Mouse (Mus musculus) small intestine, adult 2 months (tissue): ENCODE measurements around the gene Cntfr. TPM values are rescaled to one million over a fixed set of nuclear protein-coding genes. Genes with fewer than 3 reads are reported as not detected.

Source experiments
- H3K27ac ChIP-seq: fragments of 200-500 bp; 2 replicates; pipeline ENCODE4 v1.5.1; 2012; ENCODE audit warnings: low read depth, low read length, control low read depth, inconsistent platforms; ENCODE audit not compliant: insufficient read depth
- H3K27me3 ChIP-seq: fragments of 200-500 bp; 2 replicates; pipeline ENCODE4 v1.6.1; 2012; ENCODE audit warnings: mild to moderate bottlenecking, moderate library complexity, low read length, inconsistent platforms; ENCODE audit not compliant: control insufficient read depth, insufficient read depth
- H3K36me3 ChIP-seq: fragments of 200-500 bp; 2 replicates; pipeline ENCODE4 v1.6.1; 2012; ENCODE audit warnings: mild to moderate bottlenecking, low read length, control low read depth, inconsistent platforms; ENCODE audit not compliant: control insufficient read depth, insufficient read depth
- H3K4me1 ChIP-seq: fragments of 200-500 bp; 2 replicates; pipeline ENCODE4 v1.6.1; 2012; ENCODE audit warnings: low read length, inconsistent platforms, mixed read lengths; ENCODE audit not compliant: control insufficient read depth, insufficient read depth, insufficient read length
- H3K4me3 ChIP-seq: fragments of 200-500 bp; 2 replicates; pipeline ENCODE4 v1.5.1; 2012; ENCODE audit warnings: low read depth, mild to moderate bottlenecking, control low read depth, inconsistent platforms, low read length, moderate library complexity
- CTCF ChIP-seq: fragments of 200-500 bp; IDR thresholded peaks from 2 replicates; pipeline ENCODE4 v1.5.1; 2012; ENCODE audit warnings: low read depth, mild to moderate bottlenecking, control low read depth, inconsistent platforms, low read length, moderate library complexity, mixed read lengths; ENCODE audit not compliant: insufficient replicate concordance, insufficient read length; ENCODE audit errors: extremely low read depth
- POLR2A ChIP-seq: fragments of 200-500 bp; IDR thresholded peaks from 2 replicates; pipeline ENCODE4 v1.6.1; 2012; ENCODE audit warnings: low read depth, mild to moderate bottlenecking, control low read depth, inconsistent platforms, low read length, moderate library complexity
- WGBS: fragments of 180-500 bp; shearing (Covaris S2); methylation state at CpG from one replicate; pipeline ENCODE4 v1.1.7; 2018; 5-methylcytosine and 5-hydroxymethylcytosine counted together
- polyA plus RNA-seq: library from polyadenylated mRNA; depleted of rRNA; stranded (reverse); fragments of >200 nt; gene quantifications from 2 replicates; pipeline ENCODE4 v1.2.3, GENCODE M21; 2012

The Cntfr gene
- polyA plus RNA-seq, 1 experiment: 1.7 TPM

DNA sequence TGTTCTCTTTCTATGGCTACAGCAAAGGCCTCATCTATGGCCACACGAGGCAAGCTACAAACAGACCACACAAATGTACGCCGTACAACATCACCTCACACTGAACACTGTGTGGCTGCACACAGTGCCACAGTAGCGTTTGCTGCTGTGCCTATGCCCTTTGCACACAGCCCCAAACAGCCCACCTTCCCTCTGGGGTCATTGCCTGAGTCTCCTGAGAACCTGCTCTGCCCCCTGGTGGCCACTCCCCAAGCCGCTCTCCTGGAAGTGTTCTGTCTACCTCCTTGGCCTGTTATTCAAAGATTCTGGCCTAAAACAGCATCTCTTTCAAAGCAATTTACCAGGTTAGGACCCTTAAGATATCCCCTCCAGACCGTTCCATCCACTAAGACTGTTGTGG is 43.6 kb downstream of the Cntfr start:
- TF ChIP-seq POLR2A (no peak), CTCF (peak; percentile 62; the same call in 1 of the 2 replicates)
- no peak overlapping the region for H3K4me3 ChIP-seq
- WGBS: 49% methylated on average over 6 of the region's 6 CpGs
- no peak overlapping the region for H3K27ac ChIP-seq
- 0 out of 2 replicates have a peak, but pooled peaks cover 4% of the 10 kb centered on the region for H3K4me1 ChIP-seq
- H3K36me3 ChIP-seq: no peaks in the 10 kb centered on the region
- no peaks in the 10 kb centered on the region for H3K27me3 ChIP-seq

DNA sequence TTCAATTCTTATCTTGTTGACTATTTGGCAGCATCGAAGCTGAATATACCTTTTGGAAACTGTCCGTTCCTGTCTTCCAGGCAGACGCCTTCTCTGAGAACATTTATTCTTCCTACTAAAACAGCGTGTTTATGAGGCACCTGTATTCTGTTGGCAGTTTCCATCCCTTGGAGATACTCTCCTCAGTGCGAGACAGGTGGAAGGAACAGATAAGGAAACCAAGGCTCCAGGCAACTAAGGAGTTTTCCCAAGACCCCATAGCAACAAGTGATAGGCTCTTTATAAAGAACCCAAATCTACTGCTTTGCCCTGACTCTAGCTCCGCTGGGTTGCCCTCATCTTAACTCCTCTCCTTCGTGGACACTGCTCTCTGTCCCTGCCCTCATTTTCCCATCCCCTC is 48.3 kb downstream of the Cntfr start:
- WGBS: 52% methylated on average over 7 of the region's 7 CpGs
- Histone ChIP-seq H3K36me3 (no peaks in the 10 kb centered on the region), H3K27me3 (0 out of 2 replicates have a peak, but pooled peaks cover 2% of the 10 kb centered on the region), H3K4me3 (no peak overlapping the region), H3K4me1 (no peaks in the 10 kb centered on the region), H3K27ac (no peak overlapping the region)
- TF ChIP-seq POLR2A (no peak), CTCF (no peak)

DNA sequence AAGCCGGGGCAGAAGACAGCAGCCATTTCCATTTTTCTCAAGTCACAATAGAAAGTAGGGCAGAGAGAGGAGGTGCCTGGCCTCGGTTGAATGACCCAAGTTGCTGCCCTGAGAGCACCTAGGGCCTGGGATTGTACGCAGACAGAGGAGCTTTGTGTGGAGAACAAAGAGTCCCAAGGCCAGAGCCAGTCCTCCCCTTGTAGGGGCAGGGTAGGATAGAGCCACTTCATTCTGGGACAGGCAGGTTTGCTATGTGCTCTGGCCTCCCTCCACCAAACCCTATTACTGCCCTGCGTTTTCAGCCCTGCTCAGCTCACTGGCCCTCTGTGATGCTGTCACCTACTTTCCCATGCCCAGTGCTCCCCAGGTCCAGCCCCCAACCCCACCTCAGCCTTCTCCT is 48.7 kb downstream of the Cntfr start:
- no peaks in the 10 kb centered on the region for H3K36me3 ChIP-seq
- TF ChIP-seq CTCF: no peak
- 63% methylated on average over 4 of the region's 4 CpGs for whole genome bisulfite sequencing
- no peak overlapping the region for H3K27ac ChIP-seq
- no peak overlapping the region for H3K4me3 ChIP-seq
- 0 out of 2 replicates have a peak, but pooled peaks cover 2% of the 10 kb centered on the region for H3K27me3 ChIP-seq
- no peaks in the 10 kb centered on the region for H3K4me1 ChIP-seq

DNA sequence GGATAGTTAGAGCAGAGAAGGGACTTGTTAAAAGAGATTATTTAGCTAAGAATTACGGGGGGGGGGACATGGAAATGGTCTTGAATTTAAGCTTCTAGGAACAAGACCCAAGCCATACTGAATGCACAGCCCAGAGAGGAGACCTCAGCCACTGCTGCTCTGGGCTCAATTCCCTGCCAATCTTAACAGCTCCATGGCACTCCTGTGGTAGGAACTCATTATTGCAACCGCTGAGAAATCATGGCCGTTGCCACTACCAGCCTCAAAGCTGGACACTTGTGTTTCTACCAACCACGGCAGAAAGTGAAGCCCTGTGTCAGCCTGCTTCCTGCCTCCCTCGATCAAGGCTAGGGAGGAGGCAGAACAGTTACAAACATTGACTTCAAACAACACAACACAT is 51.4 kb downstream of the Cntfr start:
- Histone ChIP-seq H3K36me3 (no peaks in the 10 kb centered on the region), H3K27me3 (0 out of 2 replicates have a peak, but pooled peaks cover 2% of the 10 kb centered on the region), H3K4me3 (no peak overlapping the region), H3K4me1 (no peaks in the 10 kb centered on the region), H3K27ac (no peak overlapping the region)
- WGBS: 24% methylated on average over 5 of the region's 5 CpGs
- TF ChIP-seq POLR2A: no peak
- TF ChIP-seq CTCF: no peak

DNA sequence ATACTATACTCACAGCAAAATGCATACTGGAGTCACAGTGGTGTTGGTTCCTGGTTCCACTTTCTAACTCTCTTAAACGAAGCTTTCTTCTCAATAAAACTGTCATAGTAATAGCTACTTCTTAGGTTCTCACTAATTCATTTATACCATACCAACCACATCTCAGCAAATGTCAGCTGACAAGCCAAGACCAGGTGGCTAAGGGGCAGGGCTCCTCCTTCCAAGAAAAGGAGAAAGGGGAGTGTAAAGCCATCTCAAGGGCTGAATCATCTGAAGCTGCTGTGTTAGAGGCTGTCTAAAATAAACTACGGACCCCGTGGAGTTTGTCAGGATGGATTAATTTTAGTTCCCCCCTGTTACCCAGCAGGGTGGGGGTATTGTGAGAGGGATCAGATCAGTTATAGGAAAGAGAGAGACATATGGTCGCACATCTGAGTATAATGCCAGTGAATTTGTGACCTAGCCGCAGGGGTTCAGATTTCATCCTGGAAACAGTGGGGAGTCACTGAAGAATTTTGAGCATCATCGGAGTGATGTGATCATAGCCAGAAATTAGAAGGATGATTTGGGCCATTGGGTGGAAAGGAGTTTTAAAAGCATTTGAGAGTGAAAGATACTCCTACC is 55.6 kb downstream of the Cntfr start:
- no peak overlapping the region for H3K4me3 ChIP-seq
- H3K27ac ChIP-seq: no peak overlapping the region
- 85% methylated on average over 6 of the region's 6 CpGs for WGBS
- no peaks in the 10 kb centered on the region for H3K36me3 ChIP-seq
- H3K27me3 ChIP-seq: no peaks in the 10 kb centered on the region; the same call in 1 of the 2 replicates
- TF ChIP-seq POLR2A: no peak
- TF ChIP-seq CTCF: no peak
- H3K4me1 ChIP-seq: no peaks in the 10 kb centered on the region

DNA sequence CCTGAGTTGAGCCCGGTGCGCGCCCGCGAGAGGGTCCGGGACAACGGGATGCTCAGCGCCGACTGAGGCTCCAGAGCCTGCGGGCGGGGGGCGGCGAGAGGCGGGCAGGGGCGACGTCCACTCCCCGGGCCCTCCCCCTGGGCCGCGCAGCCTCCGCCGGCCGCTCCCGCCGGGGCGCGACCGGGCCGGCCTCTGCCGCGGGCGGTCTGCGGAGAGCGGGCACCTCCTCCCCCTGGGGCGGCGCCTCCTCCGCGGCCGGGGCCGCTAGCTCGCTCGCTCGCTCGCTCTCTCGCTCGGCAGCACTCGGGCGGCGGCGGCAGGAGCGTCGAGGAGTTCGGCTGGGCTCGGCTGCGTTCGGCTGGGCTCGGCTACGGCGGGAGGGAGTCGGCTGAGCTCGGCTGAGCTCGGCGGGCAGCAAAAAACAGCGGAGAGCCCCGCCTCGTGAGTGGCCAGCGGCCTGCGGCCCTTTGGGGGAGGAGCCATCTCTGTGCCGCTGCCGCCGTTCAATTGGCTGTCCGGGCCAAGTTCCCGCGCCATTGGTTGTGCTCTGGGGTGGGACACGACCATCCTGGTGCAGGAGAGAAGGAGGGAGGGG is 56.9 kb downstream of the Cntfr start, which contains the start of gene Enho:
TSS of gene Enho (minus strand) at position 412 of the 595 bp plus-strand sequence.
- Histone ChIP-seq H3K27me3 (no peaks in the 10 kb centered on the region; the same call in 1 of the 2 replicates), H3K36me3 (no peaks in the 10 kb centered on the region), H3K27ac (0 out of 2 replicates have a peak within 1 kb of the TSS, but pooled peaks have one; percentile 3), H3K4me3 (peak within 1 kb of the TSS; percentile 57), H3K4me1 (no peaks in the 10 kb centered on the region)
- no peak for TF ChIP-seq POLR2A
- no peak for TF ChIP-seq CTCF
- 1% methylated on average over 73 of the region's 74 CpGs for WGBS

DNA sequence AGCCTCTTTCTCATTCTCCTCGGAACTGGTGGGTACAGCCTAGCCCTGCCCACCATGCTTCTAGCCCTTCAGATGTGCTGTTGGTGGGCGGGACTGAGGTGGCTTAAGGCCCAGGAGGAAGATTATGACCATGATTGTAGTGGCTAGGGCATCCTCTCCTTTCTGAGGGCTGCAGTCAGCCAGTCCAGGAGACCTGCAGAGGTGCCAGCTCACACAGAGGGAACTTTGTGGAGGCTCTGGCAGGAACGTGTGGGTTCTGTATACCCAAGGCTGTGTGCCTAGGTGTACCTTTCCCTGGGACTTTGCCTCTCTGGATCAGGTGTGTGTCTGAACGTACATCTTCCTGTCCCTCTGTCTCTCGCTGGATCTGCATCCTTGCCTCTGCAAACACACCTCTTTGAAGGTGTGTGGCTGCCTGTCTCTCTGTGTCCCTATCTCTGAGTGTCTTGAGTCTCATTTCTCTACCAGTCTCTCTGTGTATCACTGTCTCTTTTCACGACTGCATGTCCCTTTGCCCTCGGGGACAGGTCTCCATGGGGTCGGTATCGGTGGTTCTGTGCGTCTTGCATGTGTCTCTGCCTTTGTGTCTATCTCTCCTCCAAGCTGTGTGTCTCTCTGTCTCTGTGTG is 57.6 kb downstream of the Cntfr start:
- H3K27ac ChIP-seq: 0 out of 2 replicates have a peak overlapping the region, but pooled peaks have one; percentile 3
- TF ChIP-seq POLR2A: no peak
- TF ChIP-seq CTCF: no peak
- 22% methylated on average over 10 of the region's 10 CpGs for WGBS

More for the DNA sequence above, 57.6 kb downstream of the Cntfr start:
- Histone ChIP-seq H3K36me3 (no peaks in the 10 kb centered on the region), H3K4me1 (no peaks in the 10 kb centered on the region), H3K27me3 (no peaks in the 10 kb centered on the region; the same call in 1 of the 2 replicates), H3K4me3 (peak overlapping the region; percentile 57)
